Comparison of ENCODE assay signal across 31 mouse cellular contexts in genomic region chr14:121471545-121472121, GRCm38 (mm10). TPM values are rescaled to one million over a fixed set of nuclear protein-coding genes. Genes with fewer than 3 reads are reported as not detected.
DNase-seq lines count a peak whose midpoint lies in the region; ATAC-seq and TF ChIP-seq lines count a peak whose summit lies in the region.
"Had no signal": no experiment of that assay in that cellular context is flagged by ENCODE, and none has a peak within 500 bp of the region (broad histone marks: within the 10 kb centered on the region; RNA-seq: fewer than 3 reads in every experiment).

No protein-coding gene starts in this region.

- no peaks in the 10 kb centered on the region for H3K79me2 ChIP-seq in heart, adult 2 months (replicated peaks; ENCODE audit: control insufficient read depth, insufficient read depth, low read length)

- no peak for TF ChIP-seq POLR2A in heart, adult 2 months (IDR thresholded peaks at IDR 0.05; ENCODE audit: insufficient read depth, low read depth, low read length)

- no peaks in the 10 kb centered on the region for H3K27me3 ChIP-seq in heart, adult 2 months (ENCODE audit: control insufficient read depth, insufficient read depth, low read length)
- no peaks in the 10 kb centered on the region for H3K27me3 ChIP-seq in liver, embryonic 16.5 days (ENCODE audit: control insufficient read depth, insufficient read depth, low read depth, low read length)
- H3K27me3 ChIP-seq in liver, embryonic 11.5 days (replicated peaks; ENCODE audit: control insufficient read depth, insufficient read depth, low read length) = no peaks in the 10 kb centered on the region
- no peaks in the 10 kb centered on the region for H3K27me3 ChIP-seq in intestine, embryonic 16.5 days (replicated peaks; ENCODE audit: control insufficient read depth, insufficient read depth, low read length)
- no peaks in the 10 kb centered on the region for H3K27me3 ChIP-seq in stomach, embryonic 16.5 days (ENCODE audit: control insufficient read depth, insufficient read depth, low read length)
- no peaks in the 10 kb centered on the region for H3K27me3 ChIP-seq in neural tube, embryonic 15.5 days (replicated peaks)
- H3K27me3 ChIP-seq: embryonic facial prominence, embryonic 12.5 days; heart, embryonic 13.5 days; kidney, embryonic 15.5 days; Patski had no signal

- no peaks in the 10 kb centered on the region for H3K9me3 ChIP-seq in liver, embryonic 16.5 days (replicated peaks; ENCODE audit: control insufficient read depth, low read length)
- no peaks in the 10 kb centered on the region for H3K9me3 ChIP-seq in liver, embryonic 11.5 days (ENCODE audit: control insufficient read depth, low read length)
- no peaks in the 10 kb centered on the region for H3K9me3 ChIP-seq in intestine, embryonic 16.5 days (ENCODE audit: control insufficient read depth, low read length)
- no peaks in the 10 kb centered on the region for H3K9me3 ChIP-seq in stomach, embryonic 16.5 days (replicated peaks; ENCODE audit: control insufficient read depth, low read length)
- no peaks in the 10 kb centered on the region for H3K9me3 ChIP-seq in neural tube, embryonic 15.5 days (replicated peaks)
- H3K9me3 ChIP-seq: embryonic facial prominence, embryonic 12.5 days; forebrain, embryonic 10.5 days; heart, embryonic 13.5 days; kidney, embryonic 15.5 days had no signal

- WGBS in heart, adult 2 months = 67% methylated on average over 11 of the region's 11 CpGs
- 45% methylated on average over 11 of the region's 11 CpGs for WGBS in liver, embryonic 16.5 days (ENCODE audit: insufficient replicate concordance)
- WGBS in liver, embryonic 11.5 days = 70% methylated on average over 11 of the region's 11 CpGs
- 54% methylated on average over 11 of the region's 11 CpGs for WGBS in intestine, embryonic 16.5 days
- WGBS in stomach, embryonic 16.5 days = 61% methylated on average over 11 of the region's 11 CpGs
- 88% methylated on average over 11 of the region's 11 CpGs for WGBS in neural tube, embryonic 15.5 days

- no peak overlapping the region for H3K9ac ChIP-seq in heart, adult 2 months (ENCODE audit: low read depth, low read length)
- H3K9ac ChIP-seq in liver, embryonic 16.5 days (ENCODE audit: low read depth, low read length) = no peak overlapping the region
- no peak overlapping the region for H3K9ac ChIP-seq in liver, embryonic 11.5 days (ENCODE audit: low read depth, low read length)
- no peak overlapping the region for H3K9ac ChIP-seq in intestine, embryonic 16.5 days (ENCODE audit: low read depth, low read length)
- no peak overlapping the region for H3K9ac ChIP-seq in stomach, embryonic 16.5 days (ENCODE audit: low read length)
- H3K9ac ChIP-seq in neural tube, embryonic 15.5 days (replicated peaks) = no peak overlapping the region
- H3K9ac ChIP-seq: embryonic facial prominence, embryonic 12.5 days; heart, embryonic 13.5 days; hindbrain, embryonic 14.5 days; kidney, embryonic 15.5 days had no signal

- H3K27ac ChIP-seq in heart, adult 2 months = no peak overlapping the region
- no peak overlapping the region for H3K27ac ChIP-seq in liver, embryonic 16.5 days (ENCODE audit: low read length)
- no peak overlapping the region for H3K27ac ChIP-seq in liver, embryonic 11.5 days (ENCODE audit: low read depth, low read length)
- peak overlapping the region; percentile 58 for H3K27ac ChIP-seq in intestine, embryonic 16.5 days (ENCODE audit: low read length)
- no peak overlapping the region for H3K27ac ChIP-seq in stomach, embryonic 16.5 days (ENCODE audit: low read length)
- H3K27ac ChIP-seq in neural tube, embryonic 15.5 days (replicated peaks) = no peak overlapping the region
- H3K27ac ChIP-seq: embryonic facial prominence, embryonic 12.5 days; forebrain, embryonic 10.5 days; gastrocnemius, adult 2 months; heart, embryonic 13.5 days; hindbrain, embryonic 14.5 days; kidney, embryonic 15.5 days had no signal

- no peak overlapping the region for H3K4me2 ChIP-seq in liver, embryonic 16.5 days (ENCODE audit: low read depth, low read length)
- H3K4me2 ChIP-seq in liver, embryonic 11.5 days = no peak overlapping the region
- H3K4me2 ChIP-seq in intestine, embryonic 16.5 days (ENCODE audit: low read depth, low read length) = no peak overlapping the region
- H3K4me2 ChIP-seq in stomach, embryonic 16.5 days (ENCODE audit: low read depth, low read length) = no peak overlapping the region
- H3K4me2 ChIP-seq in neural tube, embryonic 15.5 days = no peak overlapping the region
- H3K4me2 ChIP-seq: embryonic facial prominence, embryonic 12.5 days; heart, embryonic 13.5 days; hindbrain, embryonic 14.5 days; kidney, embryonic 15.5 days had no signal

- TF ChIP-seq EP300 in heart, adult 2 months (IDR thresholded peaks at IDR 0.05; ENCODE audit: insufficient read depth, low read depth, low read length) = no peak

- intact Hi-C loops in heart, adult 2 months (cut with DNase I) = loop anchor here (5.0 kb wide), 1 partner anchor 106 kb away; no protein-coding TSS in a partner anchor

- no peaks in the 10 kb centered on the region for H3K36me3 ChIP-seq in heart, adult 2 months (ENCODE audit: control insufficient read depth, insufficient read depth, low read length)
- H3K36me3 ChIP-seq in liver, embryonic 16.5 days (ENCODE audit: control insufficient read depth, insufficient read depth) = no peaks in the 10 kb centered on the region
- no peaks in the 10 kb centered on the region for H3K36me3 ChIP-seq in liver, embryonic 11.5 days (ENCODE audit: control insufficient read depth, insufficient read depth, low read length)
- H3K36me3 ChIP-seq in intestine, embryonic 16.5 days (ENCODE audit: control insufficient read depth, insufficient read depth, low read length) = no peaks in the 10 kb centered on the region
- no peaks in the 10 kb centered on the region for H3K36me3 ChIP-seq in stomach, embryonic 16.5 days (ENCODE audit: control insufficient read depth, insufficient read depth, low read length)
- H3K36me3 ChIP-seq in neural tube, embryonic 15.5 days = no peaks in the 10 kb centered on the region
- H3K36me3 ChIP-seq: embryonic facial prominence, embryonic 12.5 days; forebrain, embryonic 10.5 days; heart, embryonic 13.5 days; kidney, embryonic 15.5 days had no signal

- no peak for TF ChIP-seq CTCF in heart, adult 2 months (IDR thresholded peaks at IDR 0.05)

- no peak overlapping the region for H3K4me3 ChIP-seq in heart, adult 2 months
- no peak overlapping the region for H3K4me3 ChIP-seq in liver, embryonic 16.5 days (ENCODE audit: low read depth, low read length)
- H3K4me3 ChIP-seq in liver, embryonic 11.5 days (ENCODE audit: low read depth, low read length) = no peak overlapping the region
- H3K4me3 ChIP-seq in intestine, embryonic 16.5 days (ENCODE audit: low read length) = no peak overlapping the region
- H3K4me3 ChIP-seq in stomach, embryonic 16.5 days (replicated peaks; ENCODE audit: low read length) = no peak overlapping the region
- H3K4me3 ChIP-seq in neural tube, embryonic 15.5 days (replicated peaks) = no peak overlapping the region
- H3K4me3 ChIP-seq: embryonic facial prominence, embryonic 12.5 days; forebrain, embryonic 10.5 days; gastrocnemius, adult 2 months; heart, embryonic 13.5 days; kidney, embryonic 15.5 days had no signal

- DNase-seq in heart, adult 11 months = peak; percentile 50
- DNase-seq in heart, adult 2 months = no peak
- DNase-seq in liver, embryonic 11.5 days (ENCODE audit: low spot score) = no peak
- DNase-seq: adrenal gland, postnatal 14 days; cerebellum, adult 11 months; cerebellum, adult 9-10 months; cerebellum, postnatal 36 days; gastrocnemius, adult 2 months; gastrocnemius, postnatal 36 days; heart, postnatal 10 days; kidney, postnatal 4 days; layer of hippocampus, postnatal 36 days; left cerebral cortex, postnatal 4 days; lung, adult 18-20 months; lung, postnatal 10 days; thymus, postnatal 4 days had no signal

- no peaks in the 10 kb centered on the region for H3K4me1 ChIP-seq in heart, adult 2 months (ENCODE audit: control insufficient read depth, insufficient read depth, low read length)
- H3K4me1 ChIP-seq in liver, embryonic 16.5 days (ENCODE audit: control insufficient read depth, low read depth, low read length) = no peaks in the 10 kb centered on the region; the same call in 1 of the 2 replicates
- H3K4me1 ChIP-seq in liver, embryonic 11.5 days (replicated peaks; ENCODE audit: control insufficient read depth, insufficient read depth, low read length) = no peaks in the 10 kb centered on the region
- no peaks in the 10 kb centered on the region for H3K4me1 ChIP-seq in intestine, embryonic 16.5 days (ENCODE audit: control insufficient read depth, insufficient read depth, low read length)
- H3K4me1 ChIP-seq in stomach, embryonic 16.5 days (ENCODE audit: control insufficient read depth, insufficient read depth, low read length) = no peaks in the 10 kb centered on the region
- no peaks in the 10 kb centered on the region for H3K4me1 ChIP-seq in neural tube, embryonic 15.5 days
- H3K4me1 ChIP-seq: embryonic facial prominence, embryonic 12.5 days; forebrain, embryonic 10.5 days; kidney, embryonic 15.5 days had no signal

- ATAC-seq in liver, embryonic 16.5 days (ENCODE audit: low read depth) = peak; percentile 68; the same call in 1 of the 2 replicates
- ATAC-seq in liver, embryonic 11.5 days (replicated peaks; ENCODE audit: low FRiP score) = no peak
- ATAC-seq in intestine, embryonic 16.5 days = peak; percentile 95
- peak; percentile 44; the same call in 1 of the 2 replicates for ATAC-seq in stomach, embryonic 16.5 days (ENCODE audit: insufficient read depth, low FRiP score)
- no peak for ATAC-seq in neural tube, embryonic 15.5 days (ENCODE audit: low FRiP score)
- ATAC-seq: forebrain, embryonic 16.5 days; midbrain, embryonic 16.5 days; Patski had no signal

RNA-seq across cellular contexts. Expression of gene Slc15a1, which starts 33.4 kb away (rescaled TPM):
- not detected for total RNA-seq in heart, adult 2 months (2021)
- polyA plus RNA-seq in heart, adult 2 months (2012; rRNA removed) = not detected in 2 replicates
- 0.13 TPM in 1 of 2 replicates, not detected in the other for polyA plus RNA-seq in liver, embryonic 16.5 days (2015; fragmentation: Nextera tagmentation; extraction: Ambion mirVana)
- 0.10 TPM in 1 of 2 replicates, not detected in the other for polyA plus RNA-seq in liver, embryonic 11.5 days (2014; fragmentation: Nextera tagmentation; extraction: Ambion mirVana)
- 12.6 and 18.7 TPM in 2 replicates for polyA plus RNA-seq in intestine, embryonic 16.5 days (2015; fragmentation: Nextera tagmentation; extraction: Ambion mirVana)
- 4.0 and 4.4 TPM in 2 replicates for polyA plus RNA-seq in stomach, embryonic 16.5 days (2015; fragmentation: Nextera tagmentation; extraction: Ambion mirVana)
- 0.70 TPM in 1 of 2 replicates, not detected in the other for polyA plus RNA-seq in neural tube, embryonic 15.5 days (2015; fragmentation: Nextera tagmentation; extraction: Ambion mirVana)
- total RNA-seq: gastrocnemius, adult 2 months; gastrocnemius, postnatal 36 days; heart, postnatal 10 days; hematopoietic stem cell, adult 5-6 weeks; layer of hippocampus, postnatal 36 days; MEL had no signal
- polyA plus RNA-seq: forebrain, embryonic 10.5 days; forebrain, embryonic 16.5 days; heart, embryonic 13.5 days; hindbrain, embryonic 14.5 days; midbrain, embryonic 16.5 days; neural tube, embryonic 11.5 days had no signal

Comparison
In these comparisons a context has a peak if more than half of its experiments do, and no peak if none do; other contexts are left out.
1. ATAC-seq: peak in liver, embryonic 16.5 days (single experiment), intestine, embryonic 16.5 days (single experiment) and stomach, embryonic 16.5 days (single experiment); none in liver, embryonic 11.5 days (single experiment) and neural tube, embryonic 15.5 days (single experiment).